Mouse (Mus musculus) midbrain, postnatal 0 days (tissue): ENCODE data around the gene Sept6. TPM values are rescaled to one million over a fixed set of nuclear protein-coding genes. Genes with fewer than 3 reads are reported as not detected.

ENCODE experiments used
- ATAC-seq: fragments of 200-750 bp; cut with Nextera tagmentation; 2 replicates; pipeline ENCODE4 v1.8.0; 2017; ENCODE audit warnings: moderate number of reproducible peaks, mild to moderate bottlenecking, moderate TSS enrichment, moderate library complexity; ENCODE audit not compliant: low FRiP score
- DNase-seq: peaks from one replicate; pipeline ENCODE4 v3.0.0-alpha.2; 2015; ENCODE audit warnings: low spot score
- H3K27ac ChIP-seq: fragments of 300-500 bp; sonication (generic); 2 replicates; pipeline ENCODE4 v1.5.1; 2014; ENCODE audit warnings: low read depth, mild to moderate bottlenecking, low read length, mixed read lengths
- H3K27me3 ChIP-seq: fragments of 300-500 bp; sonication (generic); 2 replicates; pipeline ENCODE4 v1.6.1; 2014; ENCODE audit warnings: low read length, control low read depth, mixed read lengths; ENCODE audit not compliant: insufficient read depth
- H3K36me3 ChIP-seq: fragments of 300-500 bp; sonication (generic); 2 replicates; pipeline ENCODE4 v1.6.1; 2014; ENCODE audit warnings: low read length, control low read depth, mixed read lengths; ENCODE audit not compliant: insufficient read depth
- H3K4me1 ChIP-seq: fragments of 300-500 bp; sonication (generic); 2 replicates; pipeline ENCODE4 v1.6.1; 2014; ENCODE audit warnings: mild to moderate bottlenecking, control low read depth, antibody characterized with exemption, low read length, mixed read lengths; ENCODE audit not compliant: insufficient read depth
- H3K4me2 ChIP-seq: fragments of 300-500 bp; sonication (generic); 2 replicates; pipeline ENCODE4 v1.6.1; 2014; ENCODE audit warnings: low read depth, mild to moderate bottlenecking, low read length, mixed read lengths; ENCODE audit not compliant: poor library complexity, severe bottlenecking
- H3K4me3 ChIP-seq: fragments of 300-500 bp; sonication (generic); 2 replicates; pipeline ENCODE4 v1.5.1; 2014; ENCODE audit warnings: low read depth, mild to moderate bottlenecking, low read length, moderate library complexity
- H3K9ac ChIP-seq: fragments of 300-500 bp; sonication (generic); replicated peaks from 2 replicates; pipeline ENCODE4 v1.6.1; 2014; ENCODE audit warnings: mild to moderate bottlenecking, low read length, moderate library complexity, mixed read lengths; ENCODE audit not compliant: poor library complexity, severe bottlenecking
- H3K9me3 ChIP-seq: fragments of 300-500 bp; sonication (generic); 2 replicates; pipeline ENCODE4 v1.6.1; 2016; ENCODE audit warnings: low read length, control low read depth
- CTCF ChIP-seq: IDR thresholded peaks from 2 replicates; pipeline ENCODE4 v1.5.1; 2016; ENCODE audit warnings: antibody characterized with exemption, mild to moderate bottlenecking
- WGBS: fragments of 180-500 bp; shearing (Covaris S2); extraction: QIAGEN DNeasy Blood & Tissue Kit; methylation state at CpG from one replicate; pipeline ENCODE4 v1.1.7; 2014; 5-methylcytosine and 5-hydroxymethylcytosine counted together
- polyA plus RNA-seq: library from polyadenylated mRNA; unstranded; fragments of >200 nt; fragmentation: Nextera tagmentation; extraction: Ambion mirVana; gene quantifications from 2 replicates; pipeline ENCODE4 v1.2.1, GENCODE M21; 2015
- total RNA-seq: library from RNA; depleted of rRNA; stranded (reverse); fragments of >200 nt; gene quantifications from 2 replicates; pipeline ENCODE4 v1.2.3, GENCODE M21; 2014

Sept6 gene
- total and polyA plus RNA-seq, 2 experiments from 2014 or later: 66.2 to 81.4 TPM

GRCm38 (mm10) chrX:36985041-36985440 is 6.6 kb downstream of the Sept6 start:
- ATAC-seq (no peak), DNase-seq (no peak)
- 59% methylated on average over 3 of the region's 3 CpGs for WGBS
- TF ChIP-seq CTCF: no peak
- no peak overlapping the region for H3K9ac ChIP-seq
- no peaks in the 10 kb centered on the region for H3K36me3 ChIP-seq
- H3K9me3 ChIP-seq: no peaks in the 10 kb centered on the region
- no peak overlapping the region for H3K4me3 ChIP-seq
- no peak overlapping the region for H3K4me2 ChIP-seq
- no peak overlapping the region for H3K27ac ChIP-seq
- no peaks in the 10 kb centered on the region for H3K4me1 ChIP-seq
- no peaks in the 10 kb centered on the region for H3K27me3 ChIP-seq

- no peak for ATAC-seq
These were observed 7.8 kb downstream of the Sept6 start for GRCm38 (mm10) chrX:36983654-36984311.

DNA sequence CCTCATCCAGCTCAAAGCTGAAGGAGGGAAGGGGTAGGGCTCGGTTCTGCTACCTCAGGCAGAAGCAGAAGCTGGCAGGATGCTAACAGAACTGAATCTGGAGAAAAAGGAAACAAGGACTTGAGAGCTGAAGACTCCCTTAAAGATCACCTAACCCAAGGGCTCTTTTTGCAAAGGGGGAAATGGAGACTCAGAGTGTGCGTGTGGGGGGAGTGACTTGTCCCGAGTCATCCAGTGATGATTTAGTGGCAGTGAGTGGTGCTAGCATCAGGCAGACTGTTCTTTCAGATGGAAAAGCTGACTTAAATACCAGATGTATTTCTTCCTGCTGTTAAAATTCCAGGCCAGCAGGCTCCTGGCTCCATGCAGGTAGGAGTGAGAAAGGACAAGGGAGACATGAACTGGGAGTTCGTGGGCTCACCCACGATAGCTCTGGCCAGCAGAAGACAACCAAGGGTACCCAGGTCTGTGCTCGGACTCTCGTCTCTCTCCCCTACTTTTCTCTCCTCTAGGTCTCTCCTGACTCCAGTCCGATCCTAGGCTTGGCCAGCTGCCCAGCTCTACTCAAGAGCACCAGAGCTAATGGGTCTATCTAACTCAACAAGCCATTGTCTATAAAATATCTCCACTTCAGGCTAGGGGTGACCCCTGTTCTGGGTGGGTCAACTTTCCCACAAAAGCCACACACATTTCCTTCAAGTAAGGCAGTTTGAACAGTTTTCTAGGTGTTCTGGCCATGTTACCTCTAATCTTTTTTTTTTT is 8.5 kb downstream of the Sept6 start:
- no peak overlapping the region for H3K9ac ChIP-seq
- no peak overlapping the region for H3K4me2 ChIP-seq
- ATAC-seq: no peak
- WGBS: 75% methylated on average over 8 of the region's 8 CpGs
- no peaks in the 10 kb centered on the region for H3K4me1 ChIP-seq
- H3K27me3 ChIP-seq: no peaks in the 10 kb centered on the region
- H3K4me3 ChIP-seq: no peak overlapping the region
- no peak overlapping the region for H3K27ac ChIP-seq
- no peak for TF ChIP-seq CTCF
- no peaks in the 10 kb centered on the region for H3K9me3 ChIP-seq
- no peaks in the 10 kb centered on the region for H3K36me3 ChIP-seq
- peak; percentile 19 for DNase-seq

More at GRCm38 (mm10) chrX:36983654-36984311, 7.8 kb downstream of the Sept6 start:
- H3K9me3 ChIP-seq: no peaks in the 10 kb centered on the region
- H3K4me3 ChIP-seq: no peak overlapping the region
- 54% methylated on average over 11 of the region's 11 CpGs for WGBS
- H3K27ac ChIP-seq: no peak overlapping the region
- no peaks in the 10 kb centered on the region for H3K27me3 ChIP-seq
- H3K4me1 ChIP-seq: no peaks in the 10 kb centered on the region
- H3K9ac ChIP-seq: no peak overlapping the region
- no peak overlapping the region for H3K4me2 ChIP-seq
- DNase-seq: no peak
- no peaks in the 10 kb centered on the region for H3K36me3 ChIP-seq
- no peak for TF ChIP-seq CTCF

GRCm38 (mm10) chrX:36980563-36981187 is 10.9 kb downstream of the Sept6 start:
- Histone ChIP-seq H3K4me3 (no peak overlapping the region), H3K9ac (no peak overlapping the region), H3K27me3 (no peaks in the 10 kb centered on the region), H3K9me3 (no peaks in the 10 kb centered on the region), H3K4me2 (no peak overlapping the region), H3K36me3 (no peaks in the 10 kb centered on the region), H3K4me1 (no peaks in the 10 kb centered on the region), H3K27ac (no peak overlapping the region)
- no peak for ATAC-seq
- 83% methylated on average over 10 of the region's 10 CpGs for WGBS
- no peak for TF ChIP-seq CTCF
- DNase-seq: no peak

- no peak for TF ChIP-seq CTCF
- WGBS: 86% methylated on average over 2 of the region's 2 CpGs
- H3K4me1 ChIP-seq: no peaks in the 10 kb centered on the region
- H3K27me3 ChIP-seq: no peaks in the 10 kb centered on the region
- H3K4me2 ChIP-seq: no peak overlapping the region
- ATAC-seq: no peak
- H3K4me3 ChIP-seq: no peak overlapping the region
- H3K36me3 ChIP-seq: no peaks in the 10 kb centered on the region
- H3K9ac ChIP-seq: no peak overlapping the region
- no peak for DNase-seq
- H3K9me3 ChIP-seq: no peaks in the 10 kb centered on the region
- H3K27ac ChIP-seq: no peak overlapping the region
These were observed 13.7 kb downstream of the Sept6 start for GRCm38 (mm10) chrX:36977863-36978262.

DNA sequence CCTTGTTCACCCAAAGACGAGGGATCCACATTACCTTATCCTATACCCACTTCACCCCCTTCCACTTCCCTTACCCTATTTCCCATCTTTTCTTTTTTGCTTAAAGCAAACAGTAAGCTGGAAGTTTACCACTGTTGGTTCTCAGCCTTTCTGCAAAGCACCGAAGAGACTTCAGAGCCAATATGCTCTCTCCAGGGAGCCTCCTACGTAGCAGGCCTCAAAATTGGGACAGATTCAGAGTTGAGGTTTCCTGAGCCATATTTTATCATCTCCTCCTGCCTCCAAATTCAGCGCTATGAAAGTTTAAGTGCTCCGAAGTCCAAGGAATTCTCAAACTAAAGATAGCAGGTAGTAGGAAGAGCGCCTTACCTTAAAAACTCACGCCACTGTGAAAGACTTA is 14.6 kb downstream of the Sept6 start:
- Histone ChIP-seq H3K4me1 (no peaks in the 10 kb centered on the region), H3K9ac (no peak overlapping the region), H3K36me3 (no peaks in the 10 kb centered on the region), H3K4me2 (no peak overlapping the region), H3K9me3 (no peaks in the 10 kb centered on the region), H3K27me3 (no peaks in the 10 kb centered on the region), H3K27ac (no peak overlapping the region), H3K4me3 (no peak overlapping the region)
- ATAC-seq (no peak), DNase-seq (no peak)
- WGBS: 88% methylated on average over 7 of the region's 7 CpGs
- TF ChIP-seq CTCF: no peak
